Mouse (Mus musculus): ENCODE measurements around the gene Sema6d. TPM values are rescaled to one million over a fixed set of nuclear protein-coding genes. Genes with fewer than 3 reads are reported as not detected.

The Sema6d gene
- polyA plus RNA-seq, 1 experiment from 2014 or later, result 15.3 TPM

DNA sequence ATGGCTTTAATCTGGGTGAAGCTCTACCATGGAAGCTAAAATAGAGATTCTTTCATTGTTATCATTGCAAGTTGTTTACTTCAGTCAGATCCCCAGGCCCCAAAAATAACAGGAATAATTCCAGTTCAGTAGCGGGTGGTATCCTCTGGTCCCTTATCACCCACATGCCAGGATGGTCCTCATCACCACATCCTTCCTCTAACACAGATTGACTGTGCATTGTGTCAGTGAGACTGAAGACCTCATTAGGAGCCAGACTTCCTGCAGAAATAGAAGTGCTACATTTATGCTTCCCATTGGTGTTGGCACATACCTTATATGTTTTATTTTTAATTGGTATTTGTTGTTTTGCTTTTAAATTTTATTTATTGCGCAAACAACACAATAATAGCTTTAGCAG, 354.4 kb downstream of the Sema6d start:
- no peaks in the 10 kb centered on the region for H3K4me1 ChIP-seq
- H3K27ac ChIP-seq (replicated peaks), result no peak overlapping the region
- H3K9me3 ChIP-seq (replicated peaks), result no peaks in the 10 kb centered on the region
- ATAC-seq (ENCODE audit: insufficient number of reproducible peaks, low FRiP score, low TSS enrichment, low read depth), result no peak
- no peak overlapping the region for H3K4me2 ChIP-seq (replicated peaks)
- 91% methylated on average over 2 of the region's 2 CpGs for WGBS
- no peaks in the 10 kb centered on the region for H3K27me3 ChIP-seq
- no peak overlapping the region for H3K4me3 ChIP-seq (replicated peaks)
- H3K36me3 ChIP-seq, result no peaks in the 10 kb centered on the region
- H3K9ac ChIP-seq, result no peak overlapping the region

DNA sequence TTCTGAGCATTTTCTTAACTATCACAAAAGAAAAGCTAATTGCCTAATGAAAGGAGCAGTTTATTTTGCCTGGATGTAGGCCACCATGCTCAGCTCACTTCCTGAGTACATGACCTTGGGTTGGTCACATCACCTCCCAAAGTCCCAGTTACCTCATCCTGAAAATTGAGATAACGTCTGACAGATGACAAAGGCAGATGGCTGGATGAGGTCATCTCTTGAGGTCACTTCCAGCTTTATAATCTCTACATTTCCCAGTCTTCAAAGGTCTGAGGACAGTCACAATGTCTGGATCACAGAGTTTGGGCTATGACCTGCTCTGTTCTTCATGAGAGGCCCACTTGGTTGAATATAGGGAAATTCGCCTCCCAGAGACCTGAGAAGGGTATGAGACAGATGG, 366.1 kb downstream of the Sema6d start:
- Histone ChIP-seq H3K4me2 (replicated peaks) (no peak overlapping the region), H3K4me3 (replicated peaks) (no peak overlapping the region), H3K27ac (replicated peaks) (no peak overlapping the region), H3K4me1 (no peaks in the 10 kb centered on the region), H3K27me3 (no peaks in the 10 kb centered on the region), H3K9ac (no peak overlapping the region), H3K9me3 (replicated peaks) (no peaks in the 10 kb centered on the region), H3K36me3 (no peaks in the 10 kb centered on the region)
- no peak for ATAC-seq (ENCODE audit: insufficient number of reproducible peaks, low FRiP score, low TSS enrichment, low read depth)
- 70% methylated on average over 2 of the region's 2 CpGs for WGBS

DNA sequence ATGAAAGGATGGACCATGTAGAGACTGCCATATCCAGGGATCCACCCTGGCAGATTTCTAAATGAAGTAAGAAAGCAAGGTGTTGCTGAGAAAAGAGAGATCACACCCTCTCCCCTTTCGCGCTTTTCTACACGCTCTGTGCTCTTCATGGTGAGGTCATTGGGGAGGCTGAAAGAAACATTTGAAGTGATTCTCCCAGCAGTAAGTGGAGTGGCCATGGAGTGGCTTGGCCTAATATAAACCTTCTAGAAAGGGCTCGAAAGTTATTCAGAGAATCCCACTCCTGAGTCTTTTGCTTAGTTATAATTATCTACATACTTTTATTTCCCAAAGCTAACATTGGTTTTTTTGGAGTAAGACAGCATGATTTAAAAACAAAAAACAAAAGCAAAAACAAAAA, 367.2 kb downstream of the Sema6d start:
- H3K9me3 ChIP-seq (replicated peaks), result no peaks in the 10 kb centered on the region
- H3K27ac ChIP-seq (replicated peaks), result no peak overlapping the region
- H3K36me3 ChIP-seq, result no peaks in the 10 kb centered on the region
- WGBS, result 96% methylated on average over 4 of the region's 4 CpGs
- no peaks in the 10 kb centered on the region for H3K4me1 ChIP-seq
- H3K27me3 ChIP-seq, result no peaks in the 10 kb centered on the region
- H3K4me3 ChIP-seq (replicated peaks), result no peak overlapping the region
- ATAC-seq (ENCODE audit: insufficient number of reproducible peaks, low FRiP score, low TSS enrichment, low read depth), result no peak
- no peak overlapping the region for H3K9ac ChIP-seq
- no peak overlapping the region for H3K4me2 ChIP-seq (replicated peaks)

DNA sequence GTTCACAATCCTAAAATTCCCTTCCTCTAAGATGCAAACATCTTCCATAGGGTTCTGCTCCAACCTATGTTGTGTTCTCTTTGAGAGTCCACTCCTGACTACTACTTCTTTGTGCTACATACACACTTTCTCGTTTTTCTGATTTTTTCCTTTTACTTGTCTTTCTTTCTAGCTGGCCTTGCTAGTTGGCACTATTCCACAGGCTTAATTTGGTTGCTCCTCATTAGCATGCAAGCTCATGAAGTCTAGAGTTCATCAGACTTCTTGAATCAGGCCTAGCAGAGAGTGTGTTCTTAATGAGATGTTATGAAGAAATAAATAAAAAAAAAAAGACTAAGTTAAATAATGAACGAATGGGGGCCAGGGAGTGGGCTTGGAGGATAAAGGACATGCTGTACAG, 368.3 kb downstream of the Sema6d start:
- Histone ChIP-seq H3K27me3 (no peaks in the 10 kb centered on the region), H3K4me3 (replicated peaks) (no peak overlapping the region), H3K27ac (replicated peaks) (no peak overlapping the region), H3K36me3 (no peaks in the 10 kb centered on the region), H3K9ac (no peak overlapping the region), H3K4me2 (replicated peaks) (no peak overlapping the region), H3K4me1 (no peaks in the 10 kb centered on the region), H3K9me3 (replicated peaks) (no peaks in the 10 kb centered on the region)
- 76% methylated on average over 2 of the region's 2 CpGs for WGBS
- ATAC-seq (ENCODE audit: insufficient number of reproducible peaks, low FRiP score, low TSS enrichment, low read depth), result no peak

DNA sequence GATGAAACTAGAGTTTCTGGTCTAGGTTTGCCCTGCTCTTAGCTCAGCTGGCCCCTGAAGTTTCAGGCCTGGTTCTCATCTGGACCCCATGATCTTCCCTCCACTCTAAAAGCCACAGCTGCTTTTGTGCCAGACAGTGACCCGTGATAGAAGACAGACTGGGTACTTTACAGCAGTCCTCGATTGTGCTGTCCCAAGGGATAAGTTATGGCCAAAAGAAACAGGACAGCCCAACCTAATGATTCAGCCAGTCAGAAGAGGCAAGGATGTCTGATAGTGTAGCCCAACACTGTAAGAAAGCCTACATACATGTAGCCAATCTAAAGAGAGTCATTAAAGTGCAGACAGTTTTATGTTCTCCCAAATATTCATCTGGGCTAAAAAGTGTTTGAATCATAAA, 371.2 kb downstream of the Sema6d start:
- ATAC-seq (ENCODE audit: insufficient number of reproducible peaks, low FRiP score, low TSS enrichment, low read depth), result no peak
- no peak overlapping the region for H3K4me2 ChIP-seq (replicated peaks)
- no peaks in the 10 kb centered on the region for H3K27me3 ChIP-seq
- WGBS, result 33% methylated on average over 2 of the region's 2 CpGs
- H3K9ac ChIP-seq, result no peak overlapping the region
- H3K9me3 ChIP-seq (replicated peaks), result no peaks in the 10 kb centered on the region
- no peaks in the 10 kb centered on the region for H3K36me3 ChIP-seq
- H3K4me3 ChIP-seq (replicated peaks), result no peak overlapping the region
- no peak overlapping the region; the same call in 1 of the 2 replicates for H3K27ac ChIP-seq (replicated peaks)
- H3K4me1 ChIP-seq, result no peaks in the 10 kb centered on the region

GRCm38 (mm10) chr2:124461378-124461851, 371.6 kb downstream of the Sema6d start:
- no peak overlapping the region for H3K4me2 ChIP-seq (replicated peaks)
- no peaks in the 10 kb centered on the region for H3K27me3 ChIP-seq
- H3K4me3 ChIP-seq (replicated peaks), result no peak overlapping the region
- H3K27ac ChIP-seq (replicated peaks), result peak overlapping the region; percentile 44; the same call in 1 of the 2 replicates
- H3K9me3 ChIP-seq (replicated peaks), result no peaks in the 10 kb centered on the region
- H3K9ac ChIP-seq, result no peak overlapping the region
- no peak for ATAC-seq (ENCODE audit: insufficient number of reproducible peaks, low FRiP score, low TSS enrichment, low read depth)
- no peaks in the 10 kb centered on the region for H3K4me1 ChIP-seq
- WGBS, result 36% methylated on average over 3 of the region's 3 CpGs
- H3K36me3 ChIP-seq, result no peaks in the 10 kb centered on the region

DNA sequence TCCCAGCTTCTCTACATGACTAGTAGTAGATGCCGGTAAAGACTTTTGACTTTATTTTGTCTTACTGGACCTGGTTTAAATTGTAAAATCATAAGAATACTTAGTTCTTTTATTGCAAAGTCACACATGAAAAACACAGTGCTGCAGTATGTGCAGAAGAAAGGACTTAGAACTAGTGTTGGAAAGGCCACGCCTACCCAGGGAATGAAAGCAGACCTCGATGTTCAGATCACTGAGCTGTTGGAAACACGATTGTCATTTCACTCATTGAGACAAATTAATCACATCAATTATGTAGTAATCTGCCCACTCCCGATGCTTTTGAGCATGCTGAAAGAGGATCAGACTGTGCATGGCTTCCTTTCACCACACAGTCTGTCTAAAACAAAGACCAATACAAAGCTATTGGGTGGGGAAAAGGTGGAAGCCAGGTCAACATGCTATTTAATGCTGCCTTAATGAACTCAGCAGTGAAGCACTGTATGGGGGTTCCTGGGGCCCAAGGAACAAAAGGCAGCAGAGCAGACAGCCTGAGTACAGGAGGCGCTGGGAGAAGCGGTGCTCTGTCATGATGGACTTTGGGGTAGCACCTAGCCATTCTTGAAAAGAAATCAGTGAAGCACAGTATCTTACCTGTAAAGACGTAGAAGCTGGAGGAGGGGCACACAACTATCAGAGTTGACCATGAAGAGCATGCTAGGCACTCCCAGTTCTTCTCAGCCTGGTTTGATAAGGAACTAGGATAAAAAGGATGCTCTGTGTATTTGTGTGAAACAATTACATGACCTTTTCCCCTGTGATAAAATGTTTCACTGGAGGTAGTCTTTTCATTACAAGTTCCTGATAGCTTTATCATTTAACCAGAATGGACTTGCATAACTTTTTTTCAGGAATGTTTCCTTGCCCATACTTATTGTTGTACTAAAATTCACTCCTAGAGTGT, 375.5 kb downstream of the Sema6d start:
- no peaks in the 10 kb centered on the region for H3K27me3 ChIP-seq
- WGBS, result 74% methylated on average over 8 of the region's 8 CpGs
- H3K4me2 ChIP-seq (replicated peaks), result no peak overlapping the region
- no peaks in the 10 kb centered on the region for H3K9me3 ChIP-seq (replicated peaks)
- no peak overlapping the region for H3K9ac ChIP-seq
- H3K36me3 ChIP-seq, result no peaks in the 10 kb centered on the region
- H3K4me3 ChIP-seq (replicated peaks), result no peak overlapping the region
- H3K4me1 ChIP-seq, result no peaks in the 10 kb centered on the region
- no peak overlapping the region for H3K27ac ChIP-seq (replicated peaks)
- ATAC-seq (ENCODE audit: insufficient number of reproducible peaks, low FRiP score, low TSS enrichment, low read depth), result no peak

GRCm38 (mm10) chr2:124467429-124467828, 377.7 kb downstream of the Sema6d start:
- H3K27me3 ChIP-seq, result no peaks in the 10 kb centered on the region
- ATAC-seq (ENCODE audit: insufficient number of reproducible peaks, low FRiP score, low TSS enrichment, low read depth), result no peak
- H3K9ac ChIP-seq, result no peak overlapping the region
- no peaks in the 10 kb centered on the region for H3K9me3 ChIP-seq (replicated peaks)
- no peak overlapping the region for H3K4me3 ChIP-seq (replicated peaks)
- H3K4me2 ChIP-seq (replicated peaks), result no peak overlapping the region
- H3K4me1 ChIP-seq, result 0 out of 2 replicates have a peak, but pooled peaks cover 4% of the 10 kb centered on the region
- no peak overlapping the region for H3K27ac ChIP-seq (replicated peaks)
- 88% methylated on average over 1 of the region's 1 CpGs for WGBS
- H3K36me3 ChIP-seq, result no peaks in the 10 kb centered on the region

DNA sequence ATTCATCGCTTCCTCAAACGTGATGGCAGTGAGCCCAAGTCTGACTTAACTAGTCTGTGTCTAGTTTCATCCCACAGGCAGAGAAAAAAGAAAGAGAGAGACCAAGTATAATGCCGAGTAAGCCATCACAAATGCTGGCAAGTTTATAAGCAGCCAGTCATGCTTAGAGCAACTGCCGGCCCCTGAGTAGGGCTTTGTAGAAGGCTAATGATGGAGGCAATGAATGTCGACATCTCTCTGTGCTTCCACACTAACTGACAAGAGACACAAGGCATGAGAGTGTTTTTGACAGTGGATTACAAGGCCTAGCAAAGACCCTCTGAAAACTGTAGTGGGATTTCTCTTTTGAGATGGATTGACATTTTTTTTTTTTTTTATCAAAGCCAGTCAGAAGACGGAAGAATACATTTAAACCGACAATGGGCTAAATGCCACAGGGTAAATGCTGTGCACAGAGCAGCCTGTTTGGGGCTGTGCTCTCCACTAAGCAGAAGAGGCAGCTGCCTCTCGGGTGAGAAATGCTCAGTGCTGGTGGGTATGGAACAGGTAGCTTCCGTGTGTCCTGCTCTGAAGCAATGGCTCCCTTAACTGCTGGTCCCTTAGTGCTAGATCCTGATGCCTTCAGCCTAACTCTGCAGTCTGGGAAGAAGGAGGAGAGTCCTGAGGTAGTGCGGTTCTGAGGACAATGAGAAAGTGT, 380.7 kb downstream of the Sema6d start:
- Histone ChIP-seq H3K27me3 (no peaks in the 10 kb centered on the region), H3K36me3 (no peaks in the 10 kb centered on the region), H3K9me3 (replicated peaks) (no peaks in the 10 kb centered on the region), H3K9ac (no peak overlapping the region), H3K27ac (replicated peaks) (no peak overlapping the region), H3K4me2 (replicated peaks) (no peak overlapping the region), H3K4me1 (0 out of 2 replicates have a peak, but pooled peaks cover 9% of the 10 kb centered on the region), H3K4me3 (replicated peaks) (no peak overlapping the region)
- no peak for ATAC-seq (ENCODE audit: insufficient number of reproducible peaks, low FRiP score, low TSS enrichment, low read depth)
- WGBS, result 49% methylated on average over 10 of the region's 10 CpGs

GRCm38 (mm10) chr2:124472674-124473507, 383.1 kb downstream of the Sema6d start:
- H3K27ac ChIP-seq (replicated peaks), result no peak overlapping the region
- H3K9ac ChIP-seq, result no peak overlapping the region
- no peak for ATAC-seq (ENCODE audit: insufficient number of reproducible peaks, low FRiP score, low TSS enrichment, low read depth)
- H3K4me2 ChIP-seq (replicated peaks), result no peak overlapping the region
- H3K4me3 ChIP-seq (replicated peaks), result no peak overlapping the region
- H3K27me3 ChIP-seq, result no peaks in the 10 kb centered on the region
- no peaks in the 10 kb centered on the region for H3K9me3 ChIP-seq (replicated peaks)
- 53% methylated on average over 6 of the region's 6 CpGs for WGBS
- H3K36me3 ChIP-seq, result no peaks in the 10 kb centered on the region
- 0 out of 2 replicates have a peak, but pooled peaks cover 9% of the 10 kb centered on the region for H3K4me1 ChIP-seq

- H3K4me3 ChIP-seq (replicated peaks), result no peak overlapping the region
- 0 out of 2 replicates have a peak, but pooled peaks cover 2% of the 10 kb centered on the region for H3K4me1 ChIP-seq
- H3K27ac ChIP-seq (replicated peaks), result no peak overlapping the region
- H3K9ac ChIP-seq, result no peak overlapping the region
- ATAC-seq (ENCODE audit: insufficient number of reproducible peaks, low FRiP score, low TSS enrichment, low read depth), result no peak
- no peaks in the 10 kb centered on the region for H3K27me3 ChIP-seq
- H3K9me3 ChIP-seq (replicated peaks), result no peaks in the 10 kb centered on the region
- H3K36me3 ChIP-seq, result no peaks in the 10 kb centered on the region
- H3K4me2 ChIP-seq (replicated peaks), result no peak overlapping the region
Observed at GRCm38 (mm10) chr2:124477904-124478303, 388.1 kb downstream of the Sema6d start.

Measured in embryonic facial prominence, embryonic 15.5 days (tissue).